Comparison of ENCODE assay signal across 16 mouse cellular contexts in the genomic region with DNA sequence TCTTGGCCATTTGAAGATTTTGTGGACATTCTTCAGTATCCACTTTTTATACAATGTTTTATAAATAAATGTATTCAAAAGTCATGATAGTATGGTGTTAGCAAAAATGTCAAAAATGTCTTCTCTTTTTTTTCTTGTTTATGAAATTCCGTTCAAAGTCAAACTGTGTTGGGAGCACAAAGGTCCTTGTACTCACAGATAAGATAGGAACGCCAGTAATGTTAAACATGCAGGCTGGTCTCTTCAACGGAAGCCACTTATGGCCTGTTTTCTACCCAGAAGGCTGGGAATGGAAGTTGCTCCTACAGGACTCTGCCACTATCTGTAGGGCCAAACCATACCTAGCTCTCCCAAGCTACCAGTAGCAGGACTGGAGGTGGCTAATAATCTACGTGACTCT. TPM values are rescaled to one million over a fixed set of nuclear protein-coding genes. Genes with fewer than 3 reads are reported as not detected.
"Had no signal": no experiment of that assay in that cellular context is flagged by ENCODE, and none has a peak within 500 bp of the region (broad histone marks: within the 10 kb centered on the region; RNA-seq: fewer than 3 reads in every experiment).

No protein-coding gene starts in this region.

- H3K4me1 ChIP-seq: limb, embryonic 12.5 days; megakaryocyte, embryonic 14.5 days; neural tube, embryonic 12.5 days had no signal

- ATAC-seq: midbrain, embryonic 15.5 days had no signal

- H3K27me3 ChIP-seq: limb, embryonic 12.5 days; midbrain, embryonic 15.5 days; neural tube, embryonic 12.5 days had no signal

- H3K9ac ChIP-seq: limb, embryonic 12.5 days; liver, embryonic 14.5 days; midbrain, embryonic 15.5 days; neural tube, embryonic 12.5 days had no signal

- H3K4me2 ChIP-seq: limb, embryonic 12.5 days; midbrain, embryonic 11.5 days; midbrain, embryonic 15.5 days; neural tube, embryonic 12.5 days had no signal

- H3K27ac ChIP-seq: kidney, postnatal 0 days; layer of hippocampus, adult 2 months; limb, embryonic 12.5 days; liver, embryonic 14.5 days; macrophage; neural tube, embryonic 12.5 days; stomach, postnatal 0 days had no signal

- H3K36me3 ChIP-seq: limb, embryonic 12.5 days; midbrain, embryonic 15.5 days; neural tube, embryonic 12.5 days had no signal

- H3K4me3 ChIP-seq: layer of hippocampus, adult 2 months; limb, embryonic 12.5 days; megakaryocyte, embryonic 14.5 days; midbrain, embryonic 15.5 days; neural tube, embryonic 12.5 days had no signal

- DNase-seq: kidney, adult 8-10 months; kidney, postnatal 4 days; liver; thymus, postnatal 4 days had no signal

- H3K9me3 ChIP-seq: limb, embryonic 12.5 days; midbrain, embryonic 15.5 days; neural tube, embryonic 12.5 days had no signal

RNA-seq across cellular contexts. Expression of a gene that starts 34.1 kb away (rescaled TPM):
- total RNA-seq: monocyte, adult 5-6 weeks; neutrophil, adult 5-6 weeks had no signal
- polyA plus RNA-seq: macrophage had no signal
